Mouse (Mus musculus) CD4-positive helper T cell, adult 2 months (primary cell): ENCODE results near the gene Grb7.

Experiments used
- DNase-seq: peaks from one replicate; pipeline ENCODE4 v3.0.0-alpha.2; 2012; ENCODE audit warnings: low read depth, missing footprints, low spot score

Gene Grb7

GRCm38 (mm10) chr11:98446213-98446561 lies at the start of gene Grb7:
Gene Grb7 (plus strand): TSS chr11:98446394.
- DNase-seq = no peak

- no peak for DNase-seq
Observed at GRCm38 (mm10) chr11:98397946-98398345, 48.2 kb upstream of the Grb7 start.

GRCm38 (mm10) chr11:98400161-98400726 lies 46.0 kb upstream of the Grb7 start, which contains the start of gene Pgap3:
Gene Pgap3 (minus strand): TSS chr11:98400490.
- peak; percentile 93 for DNase-seq

GRCm38 (mm10) chr11:98400816-98401215 lies 45.4 kb upstream of the Grb7 start:
- no peak for DNase-seq

- no peak for DNase-seq
Observed at GRCm38 (mm10) chr11:98406621-98407020, 39.6 kb upstream of the Grb7 start.

- DNase-seq = no peak
Observed at GRCm38 (mm10) chr11:98408872-98409271, 37.3 kb upstream of the Grb7 start.

GRCm38 (mm10) chr11:98409341-98409822 lies 36.8 kb upstream of the Grb7 start:
- no peak for DNase-seq

- no peak for DNase-seq
Observed at GRCm38 (mm10) chr11:98412273-98412796, 33.9 kb upstream of the Grb7 start, which contains the start of gene Erbb2. Gene Erbb2 (plus strand): TSS chr11:98412470.

GRCm38 (mm10) chr11:98412797-98413301 lies 33.3 kb upstream of the Grb7 start:
- no peak for DNase-seq

- DNase-seq = no peak
Observed at GRCm38 (mm10) chr11:98413731-98414130, 32.5 kb upstream of the Grb7 start.

GRCm38 (mm10) chr11:98414162-98414561 lies 32.0 kb upstream of the Grb7 start:
- DNase-seq = no peak

- no peak for DNase-seq
Observed at GRCm38 (mm10) chr11:98417074-98417473, 29.1 kb upstream of the Grb7 start.

GRCm38 (mm10) chr11:98418273-98418672 lies 27.9 kb upstream of the Grb7 start:
- no peak for DNase-seq

- no peak for DNase-seq
Observed at GRCm38 (mm10) chr11:98418939-98419547, 27.2 kb upstream of the Grb7 start.

GRCm38 (mm10) chr11:98426592-98426991 lies 19.6 kb upstream of the Grb7 start:
- no peak for DNase-seq

GRCm38 (mm10) chr11:98428436-98428835 lies 17.8 kb upstream of the Grb7 start:
- no peak for DNase-seq

- no peak for DNase-seq
Observed at GRCm38 (mm10) chr11:98431743-98432502, 14.3 kb upstream of the Grb7 start.

- no peak for DNase-seq
Observed at GRCm38 (mm10) chr11:98435723-98436122, 10.5 kb upstream of the Grb7 start.

GRCm38 (mm10) chr11:98437441-98437840 lies 8.8 kb upstream of the Grb7 start:
- DNase-seq = no peak

GRCm38 (mm10) chr11:98438331-98439158 lies 7.6 kb upstream of the Grb7 start, which contains the start of gene Mien1:
Gene Mien1 (minus strand): TSS chr11:98438991.
- peak; percentile 93 for DNase-seq

GRCm38 (mm10) chr11:98443688-98444087 lies 2.5 kb upstream of the Grb7 start:
- DNase-seq = no peak
